Mouse (Mus musculus) brain, adult 10 weeks (tissue): ENCODE measurements around the gene Olfr213. TPM values are rescaled to one million over a fixed set of nuclear protein-coding genes. Genes with fewer than 3 reads are reported as not detected.

Source experiments
- polyA plus RNA-seq: library from polyadenylated mRNA; stranded (reverse); fragments of 350-450 nt; fragmentation: Illumina TruSeq; extraction: RNeasy Lipid Tissue Mini Kit (QIAGEN cat#74804); gene quantifications from one replicate; pipeline ENCODE4 v1.2.3, GENCODE M21; 2015; ENCODE audit warnings: low read depth, low replicate concordance

Gene Olfr213
- not detected for polyA plus RNA-seq

DNA sequence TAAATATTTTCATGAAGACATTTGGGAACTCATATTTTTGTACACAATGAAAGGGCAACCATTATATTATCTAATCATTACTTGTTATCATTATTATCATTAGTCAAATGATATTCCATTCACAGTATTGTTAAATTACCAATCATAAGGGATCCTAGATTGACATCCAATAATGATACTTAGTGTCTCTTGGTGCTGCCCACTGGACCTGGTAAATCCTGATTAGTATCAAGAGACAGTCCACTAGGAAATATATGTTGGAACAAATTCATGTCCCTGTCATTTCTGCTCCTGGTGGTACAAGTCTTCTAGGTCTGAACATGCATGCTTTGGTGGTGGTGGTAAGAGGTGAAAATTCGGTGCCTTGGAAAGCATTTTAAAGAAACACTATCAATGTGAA is at the start of gene Olfr213:
Gene Olfr213, plus strand, starts transcription at position 301 of the 400 bp plus-strand sequence.

GRCm38 (mm10) chr6:116488791-116489190 is 49.5 kb upstream of the Olfr213 start, which contains the start of gene Olfr211:
Gene Olfr211, plus strand, starts transcription at chr6:116489091.

GRCm38 (mm10) chr6:116506302-116507003 is 31.8 kb upstream of the Olfr213 start, which contains the start of gene Olfr212:
Gene Olfr212, plus strand, starts transcription at chr6:116506516.

DNA sequence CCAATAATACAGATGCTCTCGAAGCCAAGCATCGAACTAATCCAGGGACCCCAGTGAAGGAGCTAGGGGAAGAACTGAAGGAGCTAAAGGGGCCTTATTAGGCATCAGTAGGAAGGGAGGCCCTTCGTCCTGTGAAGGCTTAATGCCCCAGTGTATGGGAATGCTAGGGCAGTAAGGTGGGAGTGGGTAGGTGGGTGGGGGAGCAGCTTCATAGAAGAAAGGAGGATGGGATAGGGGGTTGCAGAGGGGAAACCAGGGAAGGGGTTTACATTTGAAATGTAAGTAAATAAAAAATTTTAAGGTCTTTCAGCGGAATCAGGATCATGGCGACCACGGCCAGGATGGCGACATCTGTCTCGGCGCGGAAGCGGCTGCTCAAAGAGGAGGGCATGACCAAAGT is 12.6 kb downstream of the Olfr213 start, which contains the start of gene Gm5580:
Gene Gm5580, plus strand, starts transcription at position 301 of the 400 bp plus-strand sequence.

DNA sequence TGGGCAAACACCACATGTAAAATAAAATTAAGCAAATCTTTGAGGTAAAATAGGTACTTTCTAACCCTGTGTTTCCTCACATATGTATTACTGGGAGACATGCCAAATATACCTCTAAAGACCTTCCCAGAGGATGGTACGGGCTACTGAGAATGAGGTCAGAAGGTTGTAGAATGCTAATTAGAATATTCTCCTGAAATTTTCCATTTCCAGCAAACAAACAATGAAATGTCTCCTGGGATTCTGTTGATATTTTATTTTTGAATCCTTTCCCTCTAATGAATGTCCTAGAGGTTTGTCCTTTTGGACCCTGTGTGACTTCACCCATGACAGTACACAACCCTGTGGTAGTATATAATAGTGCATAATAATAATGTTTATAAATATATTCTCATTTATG is 15.7 kb downstream of the Olfr213 start, which contains the start of gene Olfr214:
Gene Olfr214, plus strand, starts transcription at position 301 of the 400 bp plus-strand sequence.

GRCm38 (mm10) chr6:116584095-116584494 is 45.8 kb downstream of the Olfr213 start, which contains the start of gene Olfr215:
Gene Olfr215, minus strand, starts transcription at chr6:116584195.

Other genes with a start within 250 kb of the Olfr213 start
- 54.7 TPM for gene March8, start 200.4 kb upstream of the Olfr213 start, polyA plus RNA-seq
- gene Alox5, start 77.3 kb upstream of the Olfr213 start, polyA plus RNA-seq: 1.4 TPM
- not detected for gene Olfr211, start 49.4 kb upstream of the Olfr213 start, polyA plus RNA-seq
- not detected for gene Olfr212, start 31.9 kb upstream of the Olfr213 start, polyA plus RNA-seq
- gene Gm5580, start 12.7 kb downstream of the Olfr213 start, polyA plus RNA-seq: not detected
- gene Olfr214, start 15.8 kb downstream of the Olfr213 start, polyA plus RNA-seq: not detected
- not detected for gene Olfr215, start 45.7 kb downstream of the Olfr213 start, polyA plus RNA-seq
- 28.3 TPM for gene Zfp422, start 90.5 kb downstream of the Olfr213 start, polyA plus RNA-seq
- 4.2 TPM for gene Depp1, start 112.2 kb downstream of the Olfr213 start, polyA plus RNA-seq
- 7.2 TPM for gene Rassf4, start 135.5 kb downstream of the Olfr213 start, polyA plus RNA-seq
- gene Tmem72, start 178.5 kb downstream of the Olfr213 start, polyA plus RNA-seq: 0.88 TPM